Mouse (Mus musculus) thymus, postnatal 36 days (tissue): ENCODE results near the gene Cbfa2t3.
A peak's percentile ranks its signal among the peaks of the same experiment; 100 is the strongest.

Source experiments
- DNase-seq, 2 experiments: peaks; one replicate each; pipeline ENCODE4 v3.0.0; 2022; ENCODE audit warnings: mixed read lengths in 2 of 2

The Cbfa2t3 gene

GRCm38 (mm10) chr8:122663670-122664069 is 35.2 kb downstream of the Cbfa2t3 start:
- no peak for DNase-seq

GRCm38 (mm10) chr8:122663106-122663505 is 35.8 kb downstream of the Cbfa2t3 start:
- DNase-seq = no peak

- DNase-seq = no peak
Measured at GRCm38 (mm10) chr8:122661894-122662293, 37.0 kb downstream of the Cbfa2t3 start.

- peak in 1 of 2 experiments; percentile 32 for DNase-seq
Measured at GRCm38 (mm10) chr8:122661138-122661537, 37.8 kb downstream of the Cbfa2t3 start.

- DNase-seq = peak in 1 of 2 experiments; percentile 34
Measured at GRCm38 (mm10) chr8:122660022-122660421, 38.9 kb downstream of the Cbfa2t3 start.

- DNase-seq = no peak
Measured at GRCm38 (mm10) chr8:122658807-122659160, 40.1 kb downstream of the Cbfa2t3 start.

- no peak for DNase-seq
Measured at GRCm38 (mm10) chr8:122658149-122658806, 40.6 kb downstream of the Cbfa2t3 start.

- DNase-seq = no peak
Measured at GRCm38 (mm10) chr8:122656056-122656999, 42.6 kb downstream of the Cbfa2t3 start.

- DNase-seq = no peak
Measured at GRCm38 (mm10) chr8:122654768-122655167, 44.1 kb downstream of the Cbfa2t3 start.

GRCm38 (mm10) chr8:122652643-122653042 is 46.3 kb downstream of the Cbfa2t3 start:
- DNase-seq = no peak

GRCm38 (mm10) chr8:122651326-122651921 is 47.5 kb downstream of the Cbfa2t3 start:
- DNase-seq = no peak

- DNase-seq = no peak
Measured at GRCm38 (mm10) chr8:122648192-122648970, 50.5 kb downstream of the Cbfa2t3 start.

- no peak for DNase-seq
Measured at GRCm38 (mm10) chr8:122646337-122646736, 52.6 kb downstream of the Cbfa2t3 start.

- DNase-seq = no peak
Measured at GRCm38 (mm10) chr8:122644175-122644954, 54.5 kb downstream of the Cbfa2t3 start.

GRCm38 (mm10) chr8:122642071-122642470 is 56.8 kb downstream of the Cbfa2t3 start:
- DNase-seq = no peak

- DNase-seq = no peak
Measured at GRCm38 (mm10) chr8:122641406-122641805, 57.5 kb downstream of the Cbfa2t3 start.

- no peak for DNase-seq
Measured at GRCm38 (mm10) chr8:122640825-122641224, 58.1 kb downstream of the Cbfa2t3 start.

GRCm38 (mm10) chr8:122639521-122640248 is 59.2 kb downstream of the Cbfa2t3 start:
- no peak for DNase-seq

GRCm38 (mm10) chr8:122638601-122639000 is 60.3 kb downstream of the Cbfa2t3 start:
- no peak for DNase-seq

- no peak for DNase-seq
Measured at GRCm38 (mm10) chr8:122637230-122637629, 61.7 kb downstream of the Cbfa2t3 start.

- no peak for DNase-seq
Measured at GRCm38 (mm10) chr8:122636803-122637175, 62.1 kb downstream of the Cbfa2t3 start.
